Comparison of ENCODE assay signal across 8 mouse cellular contexts in genomic region chr11:110336814-110337288, GRCm38 (mm10). TPM values are rescaled to one million over a fixed set of nuclear protein-coding genes. Genes with fewer than 3 reads are reported as not detected.
DNase-seq lines count a peak whose midpoint lies in the region; ATAC-seq and TF ChIP-seq lines count a peak whose summit lies in the region.

No protein-coding gene starts in this region.

- H3K4me2 ChIP-seq in heart, postnatal 0 days (ENCODE audit: low read depth, low read length) = peak overlapping the region; percentile 84

- 2% methylated on average over 18 of the region's 18 CpGs for WGBS in heart, postnatal 0 days

- no peaks in the 10 kb centered on the region for H3K36me3 ChIP-seq in E14TG2a.4 (ENCODE audit: insufficient read depth, low read length)
- H3K36me3 ChIP-seq in heart, postnatal 0 days (replicated peaks; ENCODE audit: control insufficient read depth, insufficient read depth, low read length) = no peaks in the 10 kb centered on the region
- H3K36me3 ChIP-seq in splenic B cell, adult 2 months (ENCODE audit: control insufficient read depth, insufficient read depth, low read length, poor library complexity, severe bottlenecking) = no peaks in the 10 kb centered on the region

- no peaks in the 10 kb centered on the region for H3K9me3 ChIP-seq in E14TG2a.4 (ENCODE audit: low read length)
- no peaks in the 10 kb centered on the region for H3K9me3 ChIP-seq in heart, postnatal 0 days (replicated peaks; ENCODE audit: control insufficient read depth, low read length)

- 0 out of 2 replicates have a peak, but pooled peaks have one; percentile 2 for ATAC-seq in heart, postnatal 0 days (ENCODE audit: insufficient read depth, low read depth)
- ATAC-seq in megakaryocyte, adult 5-6 weeks (ENCODE audit: poor library complexity, severe bottlenecking) = peak; percentile 23

- DNase-seq in gastrocnemius, postnatal 10 days = peak; percentile 29
- DNase-seq in gastrocnemius, postnatal 25 days = no peak
- peak; percentile 32 for DNase-seq in embryo, embryonic 11 days
- DNase-seq in heart, postnatal 0 days (ENCODE audit: low spot score) = no peak
- peak; percentile 9 to 48 for DNase-seq in kidney, postnatal 36 days
- peak; percentile 21 for DNase-seq in splenic B cell, adult 2 months (ENCODE audit: low read depth, low spot score)

- H3K27ac ChIP-seq in heart, postnatal 0 days (ENCODE audit: low read depth) = no peak overlapping the region

- no peak for TF ChIP-seq EP300 in heart, postnatal 0 days (IDR thresholded peaks at IDR 0.05; ENCODE audit: low read depth)

- peaks cover 6% of the 10 kb centered on the region for H3K4me1 ChIP-seq in E14TG2a.4 (replicated peaks; ENCODE audit: low read depth, low read length)
- H3K4me1 ChIP-seq in heart, postnatal 0 days (ENCODE audit: control insufficient read depth, insufficient read depth) = peaks cover 5% of the 10 kb centered on the region; the same call in 1 of the 2 replicates

- no peak for TF ChIP-seq CTCF in E14TG2a.4 (conservative IDR thresholded peaks at IDR 0.05; ENCODE audit: low read length)
- TF ChIP-seq CTCF in heart, postnatal 0 days (IDR thresholded peaks at IDR 0.05; ENCODE audit: low read depth) = no peak

- peak overlapping the region; percentile 87 for H3K4me3 ChIP-seq in E14TG2a.4 (replicated peaks; ENCODE audit: low read length)
- H3K4me3 ChIP-seq in heart, postnatal 0 days (ENCODE audit: low read depth, low read length) = peak overlapping the region; percentile 87

- peak overlapping the region; percentile 69 for H3K9ac ChIP-seq in heart, postnatal 0 days (replicated peaks; ENCODE audit: low read depth, low read length)

- H3K27me3 ChIP-seq in E14TG2a.4 (ENCODE audit: insufficient read depth, low read length) = peaks cover 20% of the 10 kb centered on the region
- H3K27me3 ChIP-seq in heart, postnatal 0 days (ENCODE audit: control insufficient read depth, insufficient read depth, low read length) = no peaks in the 10 kb centered on the region
- no peaks in the 10 kb centered on the region for H3K27me3 ChIP-seq in splenic B cell, adult 2 months (ENCODE audit: control insufficient read depth, insufficient read depth, low read length, poor library complexity, severe bottlenecking)

RNA-seq across cellular contexts. Expression of gene Abca5, which starts 0.7 kb away (rescaled TPM):
- 10 to 100 TPM; 13.4 to 13.5 TPM for total RNA-seq in gastrocnemius, postnatal 10 days (2021)
- total RNA-seq in gastrocnemius, postnatal 25 days (2021) = 1 to 10 TPM; 5.8 to 9.0 TPM
- total RNA-seq in heart, postnatal 0 days (2014; rRNA removed; ENCODE audit: low replicate concordance) = 3.8 and 5.3 TPM in 2 replicates
- polyA plus RNA-seq in heart, postnatal 0 days (2015; fragmentation: Nextera tagmentation; extraction: Ambion mirVana) = 2.5 and 2.6 TPM in 2 replicates
- 0.22 and 0.32 TPM in 2 replicates for total RNA-seq in megakaryocyte, adult 5-6 weeks (2015)
- 0.20 and 0.22 TPM in 2 replicates for total RNA-seq in megakaryocyte, adult 5-6 weeks (2017)

Comparison
In these comparisons a context has a peak if more than half of its experiments do, and no peak if none do; other contexts are left out.
1. DNase-seq: peak in gastrocnemius, postnatal 10 days (single experiment), embryo, embryonic 11 days (single experiment), kidney, postnatal 36 days (2 of 2) and splenic B cell, adult 2 months (single experiment); none in gastrocnemius, postnatal 25 days (single experiment) and heart, postnatal 0 days (single experiment).